ENCODE assay signal across 10 mouse cellular contexts in genomic region chr4:46684160-46684559, GRCm38 (mm10). TPM values are rescaled to one million over a fixed set of nuclear protein-coding genes. Genes with fewer than 3 reads are reported as not detected.
DNase-seq lines count a peak whose midpoint lies in the region; ATAC-seq lines count a peak whose summit lies in the region.
"Had no signal": no experiment of that assay in that cellular context is flagged by ENCODE, and none has a peak within 500 bp of the region (broad histone marks: within the 10 kb centered on the region; RNA-seq: fewer than 3 reads in every experiment).

No protein-coding gene starts in this region.

- ATAC-seq in heart, embryonic 12.5 days (ENCODE audit: insufficient number of reproducible peaks, low FRiP score), result no peak
- ATAC-seq in kidney, embryonic 15.5 days (replicated peaks; ENCODE audit: low FRiP score), result no peak

- H3K27ac ChIP-seq in heart, embryonic 12.5 days (ENCODE audit: poor library complexity, severe bottlenecking), result no peak overlapping the region
- no peak overlapping the region for H3K27ac ChIP-seq in kidney, embryonic 15.5 days
- H3K27ac ChIP-seq: forebrain, embryonic 10.5 days; stomach, embryonic 15.5 days had no signal

- no peak overlapping the region for H3K4me3 ChIP-seq in heart, embryonic 12.5 days
- no peak overlapping the region for H3K4me3 ChIP-seq in kidney, embryonic 15.5 days (replicated peaks)
- H3K4me3 ChIP-seq: forebrain, embryonic 10.5 days; stomach, embryonic 15.5 days had no signal

- H3K4me1 ChIP-seq in heart, embryonic 12.5 days (replicated peaks), result no peaks in the 10 kb centered on the region
- H3K4me1 ChIP-seq in kidney, embryonic 15.5 days, result peaks cover 14% of the 10 kb centered on the region; the same call in 1 of the 2 replicates
- H3K4me1 ChIP-seq: forebrain, embryonic 10.5 days; stomach, embryonic 15.5 days had no signal

- WGBS in heart, embryonic 12.5 days, result 64% methylated on average over 6 of the region's 6 CpGs
- 55% methylated on average over 6 of the region's 6 CpGs for WGBS in kidney, embryonic 15.5 days

- no peak overlapping the region for H3K9ac ChIP-seq in heart, embryonic 12.5 days
- no peak overlapping the region for H3K9ac ChIP-seq in kidney, embryonic 15.5 days
- H3K9ac ChIP-seq: stomach, embryonic 15.5 days had no signal

- no peaks in the 10 kb centered on the region for H3K36me3 ChIP-seq in heart, embryonic 12.5 days
- no peaks in the 10 kb centered on the region for H3K36me3 ChIP-seq in kidney, embryonic 15.5 days
- H3K36me3 ChIP-seq: forebrain, embryonic 10.5 days; stomach, embryonic 15.5 days had no signal

- DNase-seq in heart, adult 11 months, result peak; percentile 88
- DNase-seq in ovary, postnatal 14 days (ENCODE audit: low spot score), result peak; percentile 21
- DNase-seq in ovary, postnatal 10 days (ENCODE audit: low spot score), result no peak
- DNase-seq in layer of hippocampus, adult 8-10 months (ENCODE audit: low spot score in 2 of 2), result peak; percentile 84 to 89
- peak; percentile 82 for DNase-seq in right cerebral cortex, postnatal 25 days
- no peak for DNase-seq in thymus, postnatal 14 days

- no peak overlapping the region for H3K4me2 ChIP-seq in heart, embryonic 12.5 days
- H3K4me2 ChIP-seq in kidney, embryonic 15.5 days, result no peak overlapping the region
- H3K4me2 ChIP-seq: stomach, embryonic 15.5 days had no signal

- no peaks in the 10 kb centered on the region for H3K9me3 ChIP-seq in heart, embryonic 12.5 days (replicated peaks)
- H3K9me3 ChIP-seq in kidney, embryonic 15.5 days (replicated peaks), result no peaks in the 10 kb centered on the region
- H3K9me3 ChIP-seq: forebrain, embryonic 10.5 days; stomach, embryonic 15.5 days had no signal

- H3K27me3 ChIP-seq in heart, embryonic 12.5 days (replicated peaks), result 0 out of 2 replicates have a peak, but pooled peaks cover 3% of the 10 kb centered on the region
- H3K27me3 ChIP-seq in kidney, embryonic 15.5 days, result 0 out of 2 replicates have a peak, but pooled peaks cover 4% of the 10 kb centered on the region

RNA-seq across cellular contexts. Expression of gene Tbc1d2, which starts 34.2 kb away (rescaled TPM):
- polyA plus RNA-seq in heart, embryonic 12.5 days (2016; fragmentation: Nextera tagmentation; extraction: Ambion mirVana), result 0.42 and 0.51 TPM in 2 replicates
- total RNA-seq in layer of hippocampus, adult 8-10 months (2022), result 1 to 10 TPM; 2.8 to 4.2 (median 3.0) TPM
- polyA plus RNA-seq in kidney, embryonic 15.5 days (2015; fragmentation: Nextera tagmentation; extraction: Ambion mirVana), result 2.8 and 3.0 TPM in 2 replicates

Comparison
In these comparisons a context has a peak if more than half of its experiments do, and no peak if none do; other contexts are left out.
1. DNase-seq: peak in heart, adult 11 months (single experiment), ovary, postnatal 14 days (single experiment), layer of hippocampus, adult 8-10 months (2 of 2) and right cerebral cortex, postnatal 25 days (single experiment); none in ovary, postnatal 10 days (single experiment) and thymus, postnatal 14 days (single experiment).